Mouse (Mus musculus) heart, adult 2 months (tissue): ENCODE results near the gene Olfr635.

Experiments
- CTCF ChIP-seq: fragments of 200-600 bp; IDR thresholded peaks from 2 replicates; pipeline ENCODE4 v1.8.1; 2022; ENCODE audit warnings: antibody characterized with exemption, mild to moderate bottlenecking, moderate library complexity
- EP300 ChIP-seq: fragments of 200-500 bp; IDR thresholded peaks from 2 replicates; pipeline ENCODE4 v1.6.1; 2011; ENCODE audit warnings: low read depth, low read length, control low read depth; ENCODE audit not compliant: insufficient read depth
- POLR2A ChIP-seq: fragments of 200-500 bp; IDR thresholded peaks from 2 replicates; pipeline ENCODE4 v1.6.1; 2011; ENCODE audit warnings: mild to moderate bottlenecking, low read depth, low read length, control low read depth; ENCODE audit not compliant: insufficient read depth

DNA sequence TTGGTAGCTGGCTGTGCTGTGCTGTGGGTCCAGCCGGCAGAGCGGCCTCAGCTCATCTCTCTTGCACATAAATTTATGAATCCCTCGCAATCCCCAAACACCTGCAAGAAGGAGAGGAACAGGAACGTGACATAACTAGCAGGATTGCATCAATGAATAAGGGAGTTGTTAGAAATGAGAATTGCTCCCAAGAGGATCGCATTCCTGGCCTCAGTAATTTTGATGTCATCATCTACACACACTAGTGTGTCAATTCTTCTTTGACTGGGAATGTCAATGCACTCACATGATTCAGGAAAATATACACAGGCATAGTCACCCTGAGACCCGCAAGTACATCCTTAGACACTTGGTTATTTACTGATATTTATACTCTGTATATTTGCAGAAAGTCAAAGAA, 54.5 kb downstream of the Olfr635 start, which contains the start of gene Olfr640:
- TF ChIP-seq CTCF = no peak
- TF ChIP-seq POLR2A = no peak
- no peak for TF ChIP-seq EP300
